Mouse (Mus musculus): ENCODE results near the gene Scel. TPM values are rescaled to one million over a fixed set of nuclear protein-coding genes. Genes with fewer than 3 reads are reported as not detected.

Gene Scel
- polyA plus RNA-seq, 1 experiment from 2014 or later = 0.19 TPM

DNA sequence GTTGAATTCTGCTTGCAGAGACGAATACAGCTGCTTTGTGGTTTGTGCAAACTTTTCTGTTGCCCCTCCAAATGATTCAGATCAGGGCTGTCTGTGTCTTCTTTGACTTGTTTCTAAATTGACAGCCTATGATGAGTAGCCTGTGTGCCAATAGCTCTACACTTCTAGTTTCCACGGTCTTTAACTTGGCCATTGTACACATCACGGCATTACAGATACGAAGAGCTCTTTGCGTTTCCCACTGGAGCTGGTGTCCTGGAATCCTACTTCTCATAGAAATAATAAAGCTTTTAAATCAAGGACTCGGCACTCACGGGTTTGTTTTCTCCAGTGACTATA lies 300 bp downstream of the Scel start:
- peak overlapping the region; percentile 56 for H3K4me2 ChIP-seq (ENCODE audit: low read length)
- no peak for ATAC-seq (ENCODE audit: insufficient number of reproducible peaks, insufficient read depth, low FRiP score, low read depth)
- no peaks in the 10 kb centered on the region for H3K9me3 ChIP-seq (ENCODE audit: control insufficient read depth, low read length)
- H3K9ac ChIP-seq (ENCODE audit: low read length) = no peak overlapping the region
- no peaks in the 10 kb centered on the region for H3K27me3 ChIP-seq (ENCODE audit: control insufficient read depth, insufficient read depth, low read length)
- H3K4me3 ChIP-seq (ENCODE audit: control insufficient read depth in 1 of 2, insufficient read depth in 1 of 2, low read depth in 1 of 2, low read length in 2 of 2) = peak overlapping the region in 1 of 2 experiments; percentile 4; a peak in 1 of 4 replicates
- WGBS = 67% methylated on average over 7 of the region's 7 CpGs
- H3K27ac ChIP-seq (replicated peaks in 1 of 2; ENCODE audit: control insufficient read depth in 1 of 2, insufficient read depth in 1 of 2, low read depth in 2 of 2, low read length in 2 of 2) = no peak overlapping the region
- no peaks in the 10 kb centered on the region for H3K36me3 ChIP-seq (ENCODE audit: control insufficient read depth, insufficient read depth, low read length)
- H3K4me1 ChIP-seq (ENCODE audit: control insufficient read depth in 2 of 2, insufficient read depth in 2 of 2, low read length in 2 of 2) = peaks cover 0 to 4% of the 10 kb centered on the region in 2 experiments; a peak in 2 of 4 replicates

DNA sequence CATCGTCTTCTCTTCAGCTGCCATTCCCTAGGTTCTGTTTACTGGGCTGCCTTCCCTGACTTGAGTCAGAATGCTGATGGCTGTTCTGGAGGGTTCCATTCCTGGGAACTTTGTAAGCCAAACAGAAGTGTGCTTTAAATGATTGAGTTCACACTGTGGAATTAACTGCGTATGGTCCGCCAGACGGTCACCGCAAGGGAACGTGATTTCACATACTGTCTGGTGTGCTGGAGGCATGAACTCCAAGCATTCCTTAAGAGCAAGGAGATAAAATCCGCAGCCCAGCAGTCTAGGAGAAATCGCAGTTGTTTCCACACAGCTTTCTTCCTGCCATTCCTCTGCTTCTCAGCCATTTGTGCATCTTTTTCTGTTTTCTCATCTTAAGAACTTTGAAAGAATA lies 2.3 kb downstream of the Scel start:
- 46% methylated on average over 8 of the region's 8 CpGs for WGBS
- H3K36me3 ChIP-seq (ENCODE audit: control insufficient read depth, insufficient read depth, low read length) = no peaks in the 10 kb centered on the region
- H3K27me3 ChIP-seq (ENCODE audit: control insufficient read depth, insufficient read depth, low read length) = no peaks in the 10 kb centered on the region
- H3K9me3 ChIP-seq (ENCODE audit: control insufficient read depth, low read length) = no peaks in the 10 kb centered on the region
- no peak overlapping the region for H3K4me2 ChIP-seq (ENCODE audit: low read length)
- no peak overlapping the region for H3K4me3 ChIP-seq (ENCODE audit: control insufficient read depth in 1 of 2, insufficient read depth in 1 of 2, low read depth in 1 of 2, low read length in 2 of 2)
- H3K27ac ChIP-seq (replicated peaks in 1 of 2; ENCODE audit: control insufficient read depth in 1 of 2, insufficient read depth in 1 of 2, low read depth in 2 of 2, low read length in 2 of 2) = no peak overlapping the region
- peaks cover 0 to 4% of the 10 kb centered on the region in 2 experiments; a peak in 2 of 4 replicates for H3K4me1 ChIP-seq (ENCODE audit: control insufficient read depth in 2 of 2, insufficient read depth in 2 of 2, low read length in 2 of 2)
- no peak overlapping the region for H3K9ac ChIP-seq (ENCODE audit: low read length)
- ATAC-seq (ENCODE audit: insufficient number of reproducible peaks, insufficient read depth, low FRiP score, low read depth) = no peak

DNA sequence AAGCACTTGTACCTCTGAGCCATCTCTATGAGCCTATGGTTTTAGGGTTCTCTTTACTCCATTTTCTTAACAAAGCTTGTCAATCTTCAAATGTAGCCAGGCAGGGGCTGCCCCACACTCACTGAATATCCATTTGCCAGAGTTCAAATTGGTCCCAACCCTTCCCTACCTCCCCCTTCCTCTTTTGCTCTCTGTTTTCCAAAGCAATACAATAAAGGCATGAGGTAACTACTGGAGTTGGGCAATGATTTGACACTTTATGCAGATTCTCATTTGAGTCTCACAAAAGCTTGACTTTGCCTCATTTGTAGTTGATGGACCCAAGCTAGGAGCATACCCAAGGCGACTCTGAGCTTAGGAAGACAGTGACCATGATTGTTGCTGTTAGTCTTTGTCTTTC lies 13.1 kb downstream of the Scel start:
- Histone ChIP-seq H3K4me2 (ENCODE audit: low read length) (no peak overlapping the region), H3K4me3 (ENCODE audit: control insufficient read depth in 1 of 2, insufficient read depth in 1 of 2, low read depth in 1 of 2, low read length in 2 of 2) (no peak overlapping the region), H3K9ac (ENCODE audit: low read length) (no peak overlapping the region), H3K4me1 (ENCODE audit: control insufficient read depth in 2 of 2, insufficient read depth in 2 of 2, low read length in 2 of 2) (no peaks in the 10 kb centered on the region), H3K36me3 (ENCODE audit: control insufficient read depth, insufficient read depth, low read length) (no peaks in the 10 kb centered on the region), H3K27me3 (ENCODE audit: control insufficient read depth, insufficient read depth, low read length) (no peaks in the 10 kb centered on the region), H3K27ac (replicated peaks in 1 of 2; ENCODE audit: control insufficient read depth in 1 of 2, insufficient read depth in 1 of 2, low read depth in 2 of 2, low read length in 2 of 2) (no peak overlapping the region), H3K9me3 (ENCODE audit: control insufficient read depth, low read length) (peaks cover 4% of the 10 kb centered on the region; the same call in 1 of the 2 replicates)
- WGBS = 69% methylated on average over 1 of the region's 1 CpGs
- ATAC-seq (ENCODE audit: insufficient number of reproducible peaks, insufficient read depth, low FRiP score, low read depth) = no peak

DNA sequence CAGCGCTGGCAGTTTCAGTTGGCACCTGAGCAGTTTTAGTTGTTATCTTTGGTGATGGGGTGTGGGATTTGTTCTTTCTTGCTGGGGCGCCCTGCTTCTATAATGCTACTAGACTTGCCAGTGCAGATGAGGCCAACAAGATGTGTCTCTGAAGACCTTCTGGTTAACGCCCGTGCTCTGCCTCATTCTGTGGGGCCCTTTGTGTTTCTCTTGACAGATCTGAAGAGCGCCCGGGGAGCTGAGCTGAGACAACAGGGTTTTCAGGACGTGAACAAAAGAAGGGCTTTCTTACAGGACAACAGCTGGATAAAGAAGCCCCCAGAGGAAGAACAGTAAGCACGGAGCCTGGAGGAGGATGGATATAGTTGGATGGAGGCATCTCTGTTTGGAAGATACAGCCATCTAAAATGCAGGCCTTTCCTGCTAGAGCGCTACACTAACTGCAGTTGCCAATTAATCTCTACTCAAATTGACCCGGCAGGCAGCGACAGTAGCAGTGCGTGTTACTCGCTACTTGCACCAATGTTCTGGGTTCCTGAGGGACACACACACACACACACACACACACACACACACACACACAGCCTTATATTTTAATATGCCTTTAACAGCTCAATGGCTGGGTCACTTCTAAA lies 16.7 kb downstream of the Scel start:
- H3K9ac ChIP-seq (ENCODE audit: low read length) = no peak overlapping the region
- H3K4me3 ChIP-seq (ENCODE audit: control insufficient read depth in 1 of 2, insufficient read depth in 1 of 2, low read depth in 1 of 2, low read length in 2 of 2) = no peak overlapping the region
- H3K27ac ChIP-seq (replicated peaks in 1 of 2; ENCODE audit: control insufficient read depth in 1 of 2, insufficient read depth in 1 of 2, low read depth in 2 of 2, low read length in 2 of 2) = no peak overlapping the region
- no peaks in the 10 kb centered on the region for H3K27me3 ChIP-seq (ENCODE audit: control insufficient read depth, insufficient read depth, low read length)
- peaks cover 4% of the 10 kb centered on the region; the same call in 1 of the 2 replicates for H3K9me3 ChIP-seq (ENCODE audit: control insufficient read depth, low read length)
- H3K4me1 ChIP-seq (ENCODE audit: control insufficient read depth in 2 of 2, insufficient read depth in 2 of 2, low read length in 2 of 2) = no peaks in the 10 kb centered on the region
- no peak for ATAC-seq (ENCODE audit: insufficient number of reproducible peaks, insufficient read depth, low FRiP score, low read depth)
- H3K36me3 ChIP-seq (ENCODE audit: control insufficient read depth, insufficient read depth, low read length) = no peaks in the 10 kb centered on the region
- H3K4me2 ChIP-seq (ENCODE audit: low read length) = no peak overlapping the region
- 68% methylated on average over 13 of the region's 13 CpGs for WGBS

DNA sequence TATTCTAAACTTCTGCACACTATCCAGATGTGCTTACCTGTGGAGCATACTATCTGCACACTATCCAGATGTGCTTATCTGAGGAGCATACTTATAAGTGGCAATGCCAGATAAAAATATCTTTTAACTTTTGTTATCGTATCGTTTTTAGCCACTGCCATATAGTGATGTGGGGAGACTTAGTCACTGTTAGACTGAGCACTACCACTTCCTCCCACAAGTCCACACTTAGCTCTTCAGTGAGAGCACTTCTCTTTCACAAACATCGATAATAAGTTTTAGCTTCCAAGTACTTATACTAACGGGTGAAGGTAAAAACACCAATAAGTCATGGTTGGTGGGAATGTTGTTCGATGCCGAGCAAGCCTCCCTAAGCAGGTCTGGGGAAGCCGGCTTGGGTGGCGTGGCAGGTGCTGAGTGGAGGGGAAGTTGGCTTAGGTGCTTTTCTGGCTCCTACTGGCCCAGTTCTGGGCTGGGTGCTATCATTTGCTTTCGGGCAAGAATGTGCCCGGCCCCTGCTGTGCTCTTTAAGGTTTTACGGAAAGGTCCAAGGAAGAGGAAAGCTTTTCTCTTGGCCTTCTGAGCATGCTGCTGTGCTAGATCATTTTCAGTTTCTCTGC lies 18.7 kb downstream of the Scel start:
- ATAC-seq (ENCODE audit: insufficient number of reproducible peaks, insufficient read depth, low FRiP score, low read depth) = no peak
- no peaks in the 10 kb centered on the region for H3K4me1 ChIP-seq (ENCODE audit: control insufficient read depth in 2 of 2, insufficient read depth in 2 of 2, low read length in 2 of 2)
- no peak overlapping the region for H3K9ac ChIP-seq (ENCODE audit: low read length)
- no peaks in the 10 kb centered on the region for H3K27me3 ChIP-seq (ENCODE audit: control insufficient read depth, insufficient read depth, low read length)
- H3K4me3 ChIP-seq (ENCODE audit: control insufficient read depth in 1 of 2, insufficient read depth in 1 of 2, low read depth in 1 of 2, low read length in 2 of 2) = no peak overlapping the region
- no peak overlapping the region for H3K27ac ChIP-seq (replicated peaks in 1 of 2; ENCODE audit: control insufficient read depth in 1 of 2, insufficient read depth in 1 of 2, low read depth in 2 of 2, low read length in 2 of 2)
- H3K9me3 ChIP-seq (ENCODE audit: control insufficient read depth, low read length) = peaks cover 2% of the 10 kb centered on the region; the same call in 1 of the 2 replicates
- no peaks in the 10 kb centered on the region for H3K36me3 ChIP-seq (ENCODE audit: control insufficient read depth, insufficient read depth, low read length)
- 82% methylated on average over 11 of the region's 11 CpGs for WGBS
- H3K4me2 ChIP-seq (ENCODE audit: low read length) = no peak overlapping the region

DNA sequence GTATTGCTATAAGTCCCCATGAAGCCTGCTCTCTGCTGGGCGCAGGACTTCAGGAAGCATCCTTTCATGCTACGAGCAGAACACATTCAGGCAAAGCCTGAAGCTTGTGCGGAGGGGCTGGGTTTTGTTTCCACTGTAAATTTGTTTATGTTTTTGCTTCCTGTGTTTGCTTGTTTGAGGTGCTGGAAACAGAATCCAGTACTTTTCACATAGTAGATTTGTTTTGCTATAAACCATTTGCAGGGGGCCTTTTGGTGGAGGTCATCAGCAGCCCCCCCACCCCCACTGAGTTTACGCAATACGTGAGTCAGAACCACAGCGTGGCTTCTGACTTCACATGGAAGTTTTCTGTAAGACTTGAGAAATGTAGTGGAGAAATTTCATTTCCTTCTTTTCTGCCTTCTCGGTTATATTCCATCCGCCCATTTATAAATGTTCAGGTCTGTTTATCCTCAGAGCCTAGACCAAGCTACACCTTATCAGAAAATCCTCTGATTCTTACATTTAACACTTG lies 22.4 kb downstream of the Scel start:
- no peak overlapping the region for H3K4me3 ChIP-seq (ENCODE audit: control insufficient read depth in 1 of 2, insufficient read depth in 1 of 2, low read depth in 1 of 2, low read length in 2 of 2)
- H3K27me3 ChIP-seq (ENCODE audit: control insufficient read depth, insufficient read depth, low read length) = no peaks in the 10 kb centered on the region
- no peaks in the 10 kb centered on the region for H3K36me3 ChIP-seq (ENCODE audit: control insufficient read depth, insufficient read depth, low read length)
- 85% methylated on average over 8 of the region's 8 CpGs for WGBS
- ATAC-seq (ENCODE audit: insufficient number of reproducible peaks, insufficient read depth, low FRiP score, low read depth) = no peak
- H3K4me2 ChIP-seq (ENCODE audit: low read length) = no peak overlapping the region
- H3K9me3 ChIP-seq (ENCODE audit: control insufficient read depth, low read length) = no peaks in the 10 kb centered on the region; the same call in 1 of the 2 replicates
- no peak overlapping the region for H3K27ac ChIP-seq (replicated peaks in 1 of 2; ENCODE audit: control insufficient read depth in 1 of 2, insufficient read depth in 1 of 2, low read depth in 2 of 2, low read length in 2 of 2)
- H3K9ac ChIP-seq (ENCODE audit: low read length) = no peak overlapping the region
- H3K4me1 ChIP-seq (ENCODE audit: control insufficient read depth in 2 of 2, insufficient read depth in 2 of 2, low read length in 2 of 2) = no peaks in the 10 kb centered on the region

DNA sequence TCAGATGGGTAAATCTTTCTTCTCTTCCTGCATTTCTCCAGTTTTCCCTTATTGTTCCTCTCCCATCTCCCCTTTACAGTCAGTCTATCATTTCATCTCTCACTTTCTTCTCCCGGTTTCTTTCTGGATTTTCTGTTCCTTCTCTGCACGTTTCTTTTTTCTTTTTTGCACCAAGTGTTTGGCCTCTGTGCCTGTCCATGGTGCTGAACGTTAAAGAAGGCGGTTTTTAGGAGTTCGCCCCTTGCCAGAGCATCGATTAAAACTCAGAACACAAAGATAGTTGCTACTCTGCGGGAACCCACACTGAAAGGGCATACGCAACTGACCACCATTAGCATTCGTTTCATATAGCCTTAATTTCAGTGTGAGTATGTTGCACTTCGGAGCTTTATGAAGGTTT lies 23.2 kb downstream of the Scel start:
- no peak for ATAC-seq (ENCODE audit: insufficient number of reproducible peaks, insufficient read depth, low FRiP score, low read depth)
- H3K4me1 ChIP-seq (ENCODE audit: control insufficient read depth in 2 of 2, insufficient read depth in 2 of 2, low read length in 2 of 2) = no peaks in the 10 kb centered on the region
- no peaks in the 10 kb centered on the region; the same call in 1 of the 2 replicates for H3K9me3 ChIP-seq (ENCODE audit: control insufficient read depth, low read length)
- no peak overlapping the region for H3K4me2 ChIP-seq (ENCODE audit: low read length)
- no peak overlapping the region for H3K4me3 ChIP-seq (ENCODE audit: control insufficient read depth in 1 of 2, insufficient read depth in 1 of 2, low read depth in 1 of 2, low read length in 2 of 2)
- no peak overlapping the region for H3K27ac ChIP-seq (replicated peaks in 1 of 2; ENCODE audit: control insufficient read depth in 1 of 2, insufficient read depth in 1 of 2, low read depth in 2 of 2, low read length in 2 of 2)
- H3K9ac ChIP-seq (ENCODE audit: low read length) = no peak overlapping the region
- no peaks in the 10 kb centered on the region for H3K36me3 ChIP-seq (ENCODE audit: control insufficient read depth, insufficient read depth, low read length)
- no peaks in the 10 kb centered on the region for H3K27me3 ChIP-seq (ENCODE audit: control insufficient read depth, insufficient read depth, low read length)
- 31% methylated on average over 10 of the region's 10 CpGs for WGBS
